Mouse (Mus musculus) T-cell, adult 2 months (primary cell): ENCODE measurements around the gene Gpx3.
"Not testable (repeated sequence)": the region's sequence is repeated elsewhere in the genome, so short reads cannot be mapped to it uniquely, and the experiment has no call there.

ENCODE experiments used
- DNase-seq: peaks from one replicate; pipeline ENCODE4 v3.0.0; 2022; ENCODE audit warnings: low spot score

Gene Gpx3

GRCm38 (mm10) chr11:54939501-54939900, 37.2 kb downstream of the Gpx3 start:
- DNase-seq: no peak

- no peak for DNase-seq
These were observed 37.8 kb downstream of the Gpx3 start for GRCm38 (mm10) chr11:54940056-54940455.

DNA sequence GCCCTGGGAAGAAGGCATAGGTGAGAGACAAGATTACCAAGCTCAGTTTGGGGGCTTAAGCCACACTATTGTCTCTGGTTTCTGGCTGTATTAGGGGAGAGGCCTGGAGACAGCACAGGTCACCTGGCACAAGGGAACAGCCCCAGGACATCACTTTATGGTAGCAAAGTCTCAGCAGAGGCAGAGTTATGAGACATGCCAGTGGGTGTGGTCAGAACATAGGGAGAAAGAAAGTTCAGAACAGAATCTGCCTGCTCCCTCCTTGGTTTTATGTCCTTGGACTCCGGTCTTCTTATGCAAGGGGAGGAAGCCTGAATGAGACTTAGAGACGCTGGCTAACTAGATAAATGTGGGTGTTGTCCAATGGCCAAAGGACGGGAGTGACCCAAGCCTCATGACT, 42.4 kb downstream of the Gpx3 start:
- DNase-seq: no peak

DNA sequence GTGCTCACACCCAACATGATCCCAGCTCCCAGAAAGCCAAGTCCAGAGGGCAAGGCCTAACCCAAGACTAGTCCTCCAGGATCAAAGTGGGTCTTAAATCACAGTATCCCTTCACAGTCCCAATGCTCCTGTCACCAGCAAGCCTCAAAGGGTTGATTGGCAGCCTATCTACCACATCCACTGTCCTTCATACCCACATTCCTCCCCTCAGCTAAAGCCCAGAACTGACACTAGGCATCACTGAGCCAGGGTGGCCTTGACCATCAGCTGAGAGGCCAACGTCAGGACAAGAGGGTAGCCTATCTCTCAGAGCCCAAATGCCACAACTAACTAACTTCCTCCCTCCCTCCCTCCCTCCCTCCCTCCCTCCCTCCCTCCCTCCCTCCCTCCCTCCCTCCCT, 47.5 kb downstream of the Gpx3 start:
- DNase-seq: no peak

GRCm38 (mm10) chr11:54950684-54951083, 48.4 kb downstream of the Gpx3 start:
- DNase-seq: no peak

DNA sequence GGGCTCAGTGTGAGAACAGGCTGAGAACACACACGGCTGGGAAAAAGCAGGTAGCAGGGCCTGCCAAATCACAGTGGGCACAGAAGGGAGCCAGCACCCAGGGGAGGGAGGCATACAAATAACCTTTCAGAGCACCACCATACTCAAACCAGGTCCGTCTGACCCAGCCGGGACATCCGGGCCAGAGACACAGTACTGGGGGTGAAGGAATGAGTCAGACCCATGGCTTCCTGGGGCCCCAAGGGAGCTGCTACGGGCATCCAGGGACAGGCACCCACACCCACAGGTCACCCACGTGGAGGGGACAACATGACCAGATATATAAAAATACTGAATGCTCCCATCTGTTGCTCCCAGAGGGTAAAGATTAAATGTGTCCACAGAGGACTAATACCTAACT, 50.4 kb downstream of the Gpx3 start:
- no peak for DNase-seq

GRCm38 (mm10) chr11:54953993-54954446, 51.8 kb downstream of the Gpx3 start:
- DNase-seq: peak; percentile 40

- no peak for DNase-seq
These were observed 52.5 kb downstream of the Gpx3 start for GRCm38 (mm10) chr11:54954716-54955115.

- DNase-seq: not testable (repeated sequence)
These were observed 53.1 kb downstream of the Gpx3 start for GRCm38 (mm10) chr11:54955400-54955734.

DNA sequence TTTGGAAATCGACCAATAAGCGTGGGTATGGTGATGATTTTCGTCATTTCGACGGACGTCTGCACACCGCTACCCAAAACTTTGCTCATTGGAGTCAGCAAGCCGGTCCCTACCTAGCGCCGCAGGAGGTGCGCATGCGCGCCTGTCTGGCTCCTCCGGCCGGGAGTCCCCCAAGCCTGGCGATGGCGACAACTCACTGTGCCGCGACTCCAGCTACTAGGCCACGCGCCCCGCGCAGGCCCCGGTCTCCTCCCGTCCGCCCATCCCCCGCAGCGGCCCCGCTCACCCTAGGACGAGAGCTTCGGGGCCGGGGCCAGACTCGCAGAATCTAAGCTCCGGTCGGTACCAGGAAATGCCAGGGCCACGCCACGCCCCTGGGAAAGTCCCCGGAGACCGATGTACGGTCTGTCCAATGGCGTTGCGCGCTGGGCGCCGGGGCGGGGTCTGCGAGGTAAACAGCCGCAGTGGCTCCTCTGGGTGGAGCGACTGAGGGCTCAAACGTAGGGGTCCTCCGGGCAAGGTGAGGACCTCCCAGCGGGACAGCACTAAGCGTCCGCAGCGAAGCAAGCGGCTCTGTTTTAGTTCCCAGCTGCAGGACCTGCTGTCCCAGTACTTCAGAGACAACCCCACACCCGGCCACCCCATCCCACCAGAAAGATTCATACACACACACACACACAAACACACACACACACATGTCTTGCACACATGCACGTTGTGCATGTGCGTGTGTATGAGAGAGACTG, 53.7 kb downstream of the Gpx3 start:
- DNase-seq: peak; percentile 98

GRCm38 (mm10) chr11:54956912-54957311, 54.7 kb downstream of the Gpx3 start:
- peak; percentile 79 for DNase-seq

DNA sequence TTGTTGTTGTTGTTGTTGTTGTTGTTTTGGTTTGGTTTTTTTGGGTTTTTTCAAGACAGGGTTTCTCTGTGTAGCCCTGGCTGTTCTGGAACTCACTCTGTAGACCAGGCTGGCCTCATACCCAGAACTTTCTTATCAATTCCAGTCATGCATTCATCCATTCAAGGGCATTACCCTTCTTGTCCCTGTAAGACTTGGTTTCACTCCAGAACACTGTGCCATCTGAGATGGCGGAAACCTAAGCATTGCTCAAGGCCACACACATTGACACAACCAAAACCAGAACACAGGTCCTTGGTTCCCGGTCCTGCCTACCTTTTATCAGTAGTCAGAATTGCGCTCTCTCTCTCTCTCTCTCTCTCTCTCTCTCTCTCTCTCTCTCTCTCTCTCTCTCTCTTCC, 55.5 kb downstream of the Gpx3 start:
- DNase-seq: not testable (repeated sequence)

DNA sequence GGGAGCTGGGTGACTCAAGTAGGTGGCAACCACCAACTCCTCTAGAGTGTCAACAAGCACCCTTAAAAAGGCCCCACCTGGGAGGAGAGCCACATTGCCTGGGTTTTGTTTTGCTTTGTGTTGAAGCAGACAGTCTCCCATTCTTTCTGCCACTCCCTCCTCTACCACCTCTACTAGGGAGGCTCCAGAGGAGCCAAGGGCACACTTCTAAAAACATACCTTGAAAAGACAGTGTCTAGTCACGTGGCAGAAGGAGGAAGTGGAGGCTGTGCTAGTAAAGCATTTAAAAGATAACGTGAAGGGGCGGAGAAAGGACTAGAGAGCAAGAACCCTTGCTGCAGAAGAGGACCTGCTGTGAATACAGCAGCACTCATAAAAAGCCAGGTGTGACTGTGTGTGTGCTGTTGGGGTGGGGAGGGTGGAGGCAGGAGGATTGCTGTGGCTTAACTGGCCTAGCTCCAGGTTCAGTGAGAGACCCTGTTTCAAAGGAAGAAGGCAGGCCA, 56.4 kb downstream of the Gpx3 start:
- DNase-seq: peak; percentile 89
